Mouse (Mus musculus): Measurements from ENCODE around the gene Vmn1r229. TPM values are rescaled to one million over a fixed set of nuclear protein-coding genes. Genes with fewer than 3 reads are reported as not detected.

The Vmn1r229 gene
- not detected in 2 replicates for polyA plus RNA-seq (2012; rRNA removed)

GRCm38 (mm10) chr17:20811255-20811654 lies at the start of gene Vmn1r229:
Gene Vmn1r229 (plus strand): TSS chr17:20811555.
- Histone ChIP-seq H3K27ac (ENCODE audit: insufficient read depth, low read length) (no peak within 1 kb of the TSS), H3K4me1 (ENCODE audit: control insufficient read depth, insufficient read depth, low read length) (no peaks in the 10 kb centered on the region), H3K4me3 (ENCODE audit: insufficient read depth, low read length) (no peak within 1 kb of the TSS)
- TF ChIP-seq CTCF (IDR thresholded peaks at IDR 0.05; ENCODE audit: extremely low read depth, insufficient read depth, low read length) (no peak), POLR2A (IDR thresholded peaks at IDR 0.05; ENCODE audit: extremely low read depth, insufficient read depth, low read length) (no peak)

- Histone ChIP-seq H3K4me1 (ENCODE audit: control insufficient read depth, insufficient read depth, low read length) (no peaks in the 10 kb centered on the region), H3K27ac (ENCODE audit: insufficient read depth, low read length) (no peak within 1 kb of the TSS), H3K4me3 (ENCODE audit: insufficient read depth, low read length) (no peak within 1 kb of the TSS)
- TF ChIP-seq CTCF (IDR thresholded peaks at IDR 0.05; ENCODE audit: extremely low read depth, insufficient read depth, low read length) (no peak), POLR2A (IDR thresholded peaks at IDR 0.05; ENCODE audit: extremely low read depth, insufficient read depth, low read length) (no peak)
Measured at GRCm38 (mm10) chr17:20786057-20786456, 25.3 kb upstream of the Vmn1r229 start, which contains the start of gene Vmn1r228. Gene Vmn1r228 (minus strand): TSS chr17:20786157.

GRCm38 (mm10) chr17:20840144-20840543 lies 28.8 kb downstream of the Vmn1r229 start, which contains the start of gene Vmn1r230:
Gene Vmn1r230 (plus strand): TSS chr17:20840444.
- Histone ChIP-seq H3K4me1 (ENCODE audit: control insufficient read depth, insufficient read depth, low read length) (no peaks in the 10 kb centered on the region), H3K27ac (ENCODE audit: insufficient read depth, low read length) (no peak within 1 kb of the TSS), H3K4me3 (ENCODE audit: insufficient read depth, low read length) (no peak within 1 kb of the TSS)
- no peak for TF ChIP-seq POLR2A (IDR thresholded peaks at IDR 0.05; ENCODE audit: extremely low read depth, insufficient read depth, low read length)

Other genes starting within 250 kb of the Vmn1r229 start
- not detected in 2 replicates for gene Vmn2r109, start 246.8 kb upstream of the Vmn1r229 start, polyA plus RNA-seq (2012; rRNA removed)
- gene Vmn2r110, start 215.1 kb upstream of the Vmn1r229 start, polyA plus RNA-seq (2012; rRNA removed), result not detected in 2 replicates
- not detected in 2 replicates for gene Fpr-rs3, start 186.7 kb upstream of the Vmn1r229 start, polyA plus RNA-seq (2012; rRNA removed)
- gene Vmn1r226, start 128.7 kb upstream of the Vmn1r229 start, polyA plus RNA-seq (2012; rRNA removed), result not detected in 2 replicates
- gene Vmn1r227, start 81.7 kb upstream of the Vmn1r229 start, polyA plus RNA-seq (2012; rRNA removed), result not detected in 2 replicates
- not detected in 2 replicates for gene Vmn1r228, start 25.4 kb upstream of the Vmn1r229 start, polyA plus RNA-seq (2012; rRNA removed)
- gene Vmn1r230, start 28.9 kb downstream of the Vmn1r229 start, polyA plus RNA-seq (2012; rRNA removed), result not detected in 2 replicates
- gene Vmn1r231, start 93.5 kb downstream of the Vmn1r229 start, polyA plus RNA-seq (2012; rRNA removed), result not detected in 2 replicates
- not detected in 2 replicates for gene Vmn1r232, start 108.2 kb downstream of the Vmn1r229 start, polyA plus RNA-seq (2012; rRNA removed)
- 596 and 603 TPM in 2 replicates for gene Ppp2r1a, start 133.8 kb downstream of the Vmn1r229 start, polyA plus RNA-seq (2012; rRNA removed)
- not detected in 2 replicates for gene Vmn1r233, start 184.9 kb downstream of the Vmn1r229 start, polyA plus RNA-seq (2012; rRNA removed)
- gene Zfp160, start 197.3 kb downstream of the Vmn1r229 start, polyA plus RNA-seq (2012; rRNA removed), result 15.8 and 16.6 TPM in 2 replicates